Mouse (Mus musculus) left cerebral cortex, postnatal 14 days (tissue): ENCODE measurements at regions not wholly inside any gene's neighbourhood (a gene's known extent, or its start where the extent isn't known, plus 50 kb on each side); places are given as distances from the start of the nearest gene placed in this dataset.

ENCODE experiments used
- DNase-seq, 2 experiments: peaks; one replicate each; pipeline ENCODE4 v3.0.0; 2021 to 2022; ENCODE audit warnings: low spot score in 2 of 2, mixed read lengths in 1 of 2
- intact Hi-C: fragments of 180-260 bp; cut with DNase I; formaldehyde crosslinking; loops from one replicate; pipeline ENCODE4 v1.15.1; 2025

DNA sequence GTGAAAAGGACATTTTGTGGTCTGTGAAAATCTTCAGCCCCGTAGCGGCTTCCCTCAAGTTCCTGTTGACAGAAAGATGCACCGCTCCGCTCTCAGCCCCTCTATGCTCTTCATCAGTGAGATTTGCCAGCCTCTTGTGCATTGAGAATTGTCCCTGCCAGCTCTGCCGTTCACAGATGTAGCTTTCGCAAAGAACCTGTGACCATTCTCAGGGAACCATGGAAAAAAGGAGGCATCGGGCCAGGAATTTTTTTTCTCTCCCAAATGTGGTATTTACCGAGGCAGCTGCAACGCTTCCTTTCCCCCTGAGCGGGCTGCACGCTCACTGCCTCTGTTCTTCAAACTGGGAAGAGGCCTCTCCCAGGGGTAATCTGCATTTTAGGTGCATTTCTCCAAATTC, 184.4 kb downstream of the Pdgfra start:
- intact Hi-C loops: no loop called here
- DNase-seq: peak; percentile 32 to 46

DNA sequence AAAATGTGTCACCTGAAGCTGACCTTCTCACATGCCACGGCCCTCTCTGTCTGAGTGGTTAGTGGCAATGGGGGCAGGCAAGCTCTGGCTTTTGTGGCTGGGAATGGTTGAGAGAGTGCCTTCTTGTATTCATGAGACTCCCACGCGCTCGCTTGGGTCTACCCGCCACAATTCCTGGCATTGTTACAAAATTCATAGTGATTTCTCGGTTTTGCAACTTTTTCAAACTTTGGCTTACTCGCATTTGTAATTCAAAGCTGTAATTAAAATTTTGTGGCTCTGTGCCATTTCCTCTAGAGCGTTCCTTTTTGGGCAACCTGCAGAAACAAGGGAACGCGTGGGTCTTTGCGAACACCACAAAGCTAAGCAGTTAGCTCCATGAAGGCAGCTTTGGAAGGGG, 186.3 kb downstream of the Pdgfra start:
- intact Hi-C loops: no loop called here
- DNase-seq: peak; percentile 68 to 90

DNA sequence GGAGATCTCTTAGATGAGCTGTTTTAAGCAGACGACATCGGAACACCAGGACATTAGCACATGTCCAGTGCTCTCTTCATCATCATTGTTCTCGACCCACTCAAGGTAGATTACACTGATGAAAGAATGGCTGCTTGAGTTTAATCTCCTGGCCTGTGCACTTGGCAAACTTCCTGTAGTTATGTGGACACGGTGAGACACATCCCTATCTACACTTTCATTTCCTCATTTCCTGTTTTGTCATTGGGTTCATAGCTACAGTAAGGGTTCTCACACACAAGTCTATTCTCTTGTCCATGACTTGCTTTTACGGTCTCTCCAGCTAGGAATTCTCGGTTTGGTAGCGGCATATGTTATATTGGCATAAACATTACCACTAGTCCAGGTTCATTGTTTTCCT, 190.5 kb downstream of the Pdgfra start:
- no peak for DNase-seq
- intact Hi-C loops: no loop called here

DNA sequence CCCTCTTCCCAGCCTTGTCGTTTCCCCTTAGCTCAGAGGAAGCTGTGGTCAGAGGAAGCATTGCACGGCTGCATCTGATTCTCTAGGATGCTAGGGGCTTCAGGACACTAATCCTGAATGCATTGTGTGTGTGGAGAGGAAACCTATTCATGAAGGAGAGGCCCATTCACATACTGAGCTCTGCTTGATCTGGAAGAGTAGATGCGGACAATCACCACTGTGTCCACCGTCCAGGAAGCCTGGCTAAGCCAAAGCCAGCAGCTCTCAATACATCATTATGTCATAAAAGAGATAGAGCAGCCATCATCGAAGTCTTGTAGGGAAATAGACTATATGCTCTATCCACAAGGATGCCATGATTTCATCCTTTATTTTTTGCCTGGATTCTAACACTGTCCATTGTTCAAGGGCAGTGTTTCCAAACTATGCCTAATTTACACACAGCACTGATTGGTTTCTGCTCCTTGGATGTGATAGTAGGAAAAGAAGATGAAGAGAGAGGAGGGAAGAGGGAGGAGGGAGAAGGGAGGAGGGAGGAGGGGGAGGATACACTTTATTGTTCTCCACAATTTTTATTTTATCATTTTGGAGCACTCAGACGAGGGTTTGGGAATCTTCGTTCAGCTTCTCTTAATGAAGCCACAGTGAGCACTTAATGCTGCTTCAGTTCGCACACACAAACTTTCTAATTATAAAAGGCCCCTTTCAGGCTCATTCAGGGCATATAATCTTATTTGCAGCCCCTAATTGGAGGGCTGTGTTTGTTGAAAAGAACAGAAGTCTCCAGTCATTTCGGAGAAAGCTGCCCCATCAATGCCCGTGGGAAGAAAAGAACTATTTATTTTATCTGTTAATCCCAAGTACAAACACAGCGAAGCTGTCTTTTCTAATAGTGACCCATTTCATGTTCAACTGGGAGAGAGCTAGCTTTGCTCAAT, 195.0 kb downstream of the Pdgfra start:
- DNase-seq: peak; percentile 5 to 25
- intact Hi-C loops: loop anchor here (5.0 kb wide), 1 partner anchor 135 kb away; no protein-coding TSS in a partner anchor

DNA sequence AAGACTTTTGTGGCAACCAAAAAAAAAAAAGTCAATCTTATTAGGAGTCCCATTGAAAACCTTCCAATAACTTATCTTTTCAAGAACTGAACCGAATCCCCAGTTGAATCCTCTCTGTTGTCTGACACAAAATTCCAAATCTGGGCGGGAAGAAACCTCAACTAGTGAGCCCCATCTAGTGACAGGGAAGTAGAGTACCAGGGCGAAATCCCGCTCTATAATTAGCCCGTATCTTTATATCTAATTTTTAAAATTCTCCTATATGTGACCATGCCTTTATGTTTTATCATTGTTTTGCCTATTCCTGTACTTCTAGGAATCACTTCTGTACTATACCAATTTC, 195.7 kb downstream of the Pdgfra start:
- intact Hi-C loops: loop anchor here (5.0 kb wide), 1 partner anchor 135 kb away; no protein-coding TSS in a partner anchor
- peak in 1 of 2 experiments; percentile 12 for DNase-seq

DNA sequence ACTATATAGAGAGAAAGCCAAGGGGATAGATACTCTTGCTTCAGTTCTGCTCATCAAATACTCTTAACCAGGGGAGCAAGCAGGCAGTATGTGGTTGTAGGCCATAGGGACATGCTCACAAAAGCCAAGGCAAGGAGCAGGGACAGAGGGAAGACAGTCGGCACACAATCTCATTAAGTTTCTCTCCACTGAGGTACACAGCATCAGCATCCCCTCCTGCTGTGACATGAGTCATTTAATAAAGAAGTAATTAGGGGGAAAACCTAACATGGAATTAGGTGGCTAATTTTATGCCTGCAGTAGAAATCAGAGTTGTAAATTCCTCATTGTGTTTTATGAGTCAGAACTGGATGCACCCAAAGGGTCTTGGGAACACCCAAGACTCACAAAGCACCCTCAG, 203.2 kb downstream of the Pdgfra start:
- DNase-seq: no peak
- intact Hi-C loops: no loop called here

DNA sequence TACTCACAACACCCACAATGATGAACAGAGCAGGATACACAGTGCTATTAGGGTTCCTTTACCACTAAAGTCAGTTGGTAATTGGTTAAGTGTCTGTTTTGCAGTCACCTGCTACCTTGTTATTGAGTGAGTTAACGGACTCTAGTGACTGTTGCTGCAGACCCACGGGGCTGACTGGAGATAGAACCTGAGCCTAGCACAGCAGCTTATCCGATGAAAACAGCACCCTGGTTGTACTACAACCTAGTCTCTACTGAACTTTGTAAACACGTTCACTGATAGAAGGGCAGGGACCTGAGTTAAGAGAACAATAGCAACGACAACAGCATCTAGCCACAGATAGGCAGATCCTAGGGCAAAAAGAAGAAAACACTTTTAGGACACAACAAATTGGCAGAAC, 206.8 kb downstream of the Pdgfra start:
- no peak for DNase-seq
- intact Hi-C loops: no loop called here

DNA sequence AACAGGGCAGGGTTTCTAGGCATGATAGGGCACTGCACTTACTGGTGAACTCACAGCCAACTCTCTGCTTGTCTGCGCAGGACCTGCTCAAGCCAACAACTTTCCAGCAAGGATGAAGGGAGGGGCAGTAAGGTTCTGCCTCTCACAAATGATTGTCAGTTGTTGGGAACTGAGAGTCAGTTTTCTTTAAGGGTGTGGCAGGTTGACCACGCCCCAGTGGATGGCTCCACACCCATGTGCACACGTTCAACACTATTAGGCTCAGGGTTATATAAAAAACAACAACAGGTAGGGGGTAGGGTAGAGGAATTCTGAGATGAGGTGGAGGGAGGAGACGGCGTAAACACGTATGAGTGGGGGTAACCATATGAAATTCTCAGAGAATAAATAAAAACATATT, 210.9 kb upstream of the Kit start:
- intact Hi-C loops: no loop called here
- no peak for DNase-seq

DNA sequence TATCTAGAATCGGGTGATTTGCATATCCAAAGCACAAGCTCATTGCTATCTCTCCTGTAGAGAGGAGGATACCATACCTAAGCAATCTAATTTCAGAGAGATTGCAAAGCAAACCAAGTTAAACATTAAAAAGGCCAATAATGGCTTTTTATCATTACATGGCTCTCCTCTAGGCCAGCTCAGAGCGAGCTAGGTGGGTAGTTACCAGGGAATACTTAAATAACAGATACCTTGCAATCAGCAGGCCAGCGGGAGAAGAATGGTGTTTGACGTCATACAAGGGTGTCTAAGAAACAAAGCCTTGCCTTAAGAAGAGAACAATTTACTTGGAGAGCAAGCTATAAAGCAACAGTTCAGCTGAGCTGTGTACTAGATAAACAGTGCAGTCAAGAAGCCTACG, 207.4 kb upstream of the Kit start:
- DNase-seq: no peak
- intact Hi-C loops: no loop called here

DNA sequence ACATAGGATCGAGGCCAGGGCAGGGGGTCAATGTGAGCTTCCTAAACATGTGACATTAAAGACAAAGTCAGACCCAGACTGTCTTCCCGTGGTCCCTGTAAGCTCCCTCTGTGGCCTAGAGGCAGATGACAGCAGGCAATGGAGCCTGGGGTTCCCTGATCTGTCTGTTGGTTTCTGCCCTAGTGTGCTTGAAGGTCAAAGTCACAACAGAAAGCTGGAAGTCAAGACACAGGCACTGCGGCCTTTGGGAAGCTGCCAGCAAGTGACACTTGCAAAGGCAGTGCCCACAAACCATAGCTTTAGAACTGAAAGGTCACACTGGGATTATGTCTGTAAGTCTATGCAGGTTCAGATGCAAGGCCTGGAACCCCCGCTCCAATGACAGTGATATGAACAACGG, 206.0 kb upstream of the Kit start:
- intact Hi-C loops: no loop called here

DNA sequence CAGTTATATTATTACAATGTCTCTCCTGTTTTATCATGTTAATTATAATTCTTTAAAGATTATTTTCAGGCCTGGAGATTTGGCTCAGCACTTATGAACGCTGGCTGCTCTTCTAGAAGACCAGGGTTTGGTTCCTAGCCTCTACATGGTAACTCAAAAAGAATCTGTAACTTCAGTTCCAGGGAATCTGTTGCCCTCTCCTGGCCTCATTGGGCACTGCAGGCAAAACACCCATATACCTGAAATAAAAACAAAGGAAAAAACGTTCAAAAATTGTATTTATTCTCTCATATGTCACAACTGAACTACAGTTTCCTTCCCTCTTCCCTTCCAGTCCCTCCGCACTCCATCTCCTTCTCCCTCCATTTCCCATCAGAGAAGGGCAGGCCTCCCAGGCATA, 201.9 kb upstream of the Kit start:
- intact Hi-C loops: no loop called here
- DNase-seq: no peak

More for the DNA sequence above, 206.0 kb upstream of the Kit start:
- DNase-seq: no peak

DNA sequence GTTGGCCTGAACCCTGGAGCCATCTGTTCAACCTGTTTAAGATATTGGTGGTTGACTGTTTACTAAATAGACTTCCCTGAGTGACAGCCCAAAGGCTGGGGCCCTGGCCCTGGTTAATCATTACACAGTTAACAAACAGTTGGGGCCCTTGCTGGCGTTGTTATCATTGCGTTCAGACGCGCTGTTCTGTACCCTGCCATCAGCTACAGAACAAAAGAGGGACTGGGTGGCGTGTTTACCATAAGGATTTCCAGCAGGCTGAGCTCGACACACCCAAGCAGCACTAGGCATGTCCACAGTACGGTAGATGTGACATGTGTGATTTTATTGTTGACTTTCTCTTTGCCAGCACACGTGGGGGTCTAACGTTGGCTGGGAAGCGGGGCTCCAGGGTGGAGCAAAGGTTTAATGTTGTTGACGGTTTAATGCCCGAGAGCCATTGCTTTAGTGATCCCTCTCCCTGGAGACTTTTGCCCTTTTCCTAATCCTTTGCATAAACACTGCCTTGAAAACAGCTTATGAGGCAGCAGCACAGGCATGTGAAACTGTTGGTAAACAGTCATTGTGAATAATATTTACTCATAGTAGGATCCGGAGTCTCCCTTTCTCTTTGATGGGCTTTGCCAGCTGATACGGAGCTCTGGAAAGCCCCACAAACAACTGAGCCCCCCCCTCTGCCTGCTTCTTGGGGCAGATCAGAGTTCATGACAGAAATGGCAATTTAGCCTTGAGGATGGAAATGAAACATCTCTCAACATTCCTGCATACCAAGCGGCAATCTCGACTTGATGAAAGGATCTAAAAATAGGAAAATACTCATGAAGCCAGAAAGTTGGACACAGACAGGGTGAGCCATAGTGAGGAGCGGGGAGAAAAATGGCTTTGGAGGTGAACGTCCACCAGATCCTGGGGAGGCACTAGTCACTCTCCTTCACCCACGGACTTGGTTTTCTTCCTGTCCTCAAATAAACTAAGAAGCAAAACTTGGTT, 197.1 kb upstream of the Kit start:
- intact Hi-C loops: no loop called here

DNA sequence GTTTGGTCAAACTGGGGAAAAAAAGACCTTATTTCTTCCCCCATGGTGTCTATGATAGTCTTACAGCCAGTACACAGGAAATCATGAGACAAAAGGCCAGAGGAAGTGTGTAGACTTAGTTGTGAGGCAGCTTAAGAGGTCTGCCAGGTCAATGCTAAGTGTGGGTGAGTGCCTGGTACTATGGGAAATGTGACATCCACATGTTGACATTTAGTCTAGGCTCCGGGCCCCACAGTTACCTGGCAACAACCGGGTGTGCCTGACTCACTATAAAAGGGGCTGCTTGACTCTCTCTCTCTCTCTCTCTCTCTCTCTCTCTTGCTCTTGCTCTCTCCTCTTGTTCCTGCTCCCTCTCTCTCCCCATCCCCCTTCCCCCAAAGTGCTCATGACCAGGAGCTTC, 196.1 kb upstream of the Kit start:
- intact Hi-C loops: no loop called here
- no peak for DNase-seq

More for the DNA sequence above, 197.1 kb upstream of the Kit start:
- no peak for DNase-seq

DNA sequence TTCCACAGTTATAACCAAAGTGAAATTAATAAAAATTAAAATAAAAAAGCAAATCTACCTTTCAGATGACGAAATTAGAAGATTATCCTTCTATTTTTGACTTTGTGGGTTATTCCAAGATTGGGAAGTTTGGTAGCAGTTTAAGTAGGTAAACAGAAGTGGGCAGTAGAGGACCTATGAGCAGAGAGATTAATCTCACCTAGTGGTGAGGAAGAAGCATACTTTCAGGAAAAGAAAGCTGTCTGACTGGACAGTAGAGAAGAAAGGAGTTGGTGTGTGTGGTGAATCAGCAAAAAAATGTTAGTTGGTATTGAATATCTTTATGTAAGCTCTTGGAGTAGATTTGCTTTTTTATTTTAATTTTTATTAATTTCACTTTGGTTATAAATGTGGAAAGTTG, 194.4 kb upstream of the Kit start:
- intact Hi-C loops: no loop called here
- DNase-seq: no peak

DNA sequence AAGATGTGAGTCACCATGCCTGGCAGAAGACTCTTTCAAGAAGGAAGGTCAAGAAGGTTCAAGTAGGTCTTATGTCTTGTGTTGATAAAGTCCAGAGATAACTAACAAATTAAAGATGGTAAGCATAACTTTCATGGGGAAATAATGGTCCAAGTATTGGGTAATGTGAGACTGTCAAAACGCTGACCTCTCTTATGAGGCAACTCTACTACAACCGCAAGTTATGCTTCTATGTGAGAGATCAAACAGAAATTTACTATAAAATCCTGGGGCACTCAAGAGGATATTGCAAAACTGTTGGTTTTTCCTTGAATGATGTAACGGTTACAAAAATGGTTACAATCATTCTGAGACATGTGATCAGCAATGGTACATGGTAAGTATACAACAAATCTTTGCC, 192.6 kb upstream of the Kit start:
- DNase-seq: no peak
- intact Hi-C loops: no loop called here

DNA sequence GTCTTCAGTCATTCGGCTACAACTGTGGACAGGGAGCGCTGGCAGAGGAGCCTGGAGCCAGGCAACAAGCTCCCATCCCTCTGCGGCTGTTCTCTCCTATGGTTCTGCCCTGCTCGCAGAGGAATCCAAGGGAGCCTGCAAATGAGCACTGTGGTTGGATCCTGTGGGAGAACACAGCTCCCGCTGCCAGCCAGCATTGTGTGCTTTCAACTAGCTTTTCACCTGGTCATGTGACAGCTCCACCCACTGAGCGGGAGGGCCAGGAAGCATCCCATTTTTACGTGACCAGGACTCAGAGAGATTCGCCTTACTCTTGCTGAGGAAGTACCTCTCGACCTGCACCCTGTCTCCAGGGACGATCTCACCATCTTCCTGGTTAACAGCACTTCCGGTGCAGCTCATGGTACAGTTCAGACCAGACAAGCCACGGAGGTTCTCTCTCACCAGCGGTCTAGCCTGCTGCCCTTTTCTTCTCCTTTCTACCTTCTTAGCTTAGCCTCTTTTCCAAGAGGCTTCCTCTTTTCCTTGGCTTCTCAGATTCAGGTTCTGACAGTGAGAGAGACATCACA, 186.7 kb upstream of the Kit start:
- intact Hi-C loops: no loop called here
- peak; percentile 9 to 12 for DNase-seq

DNA sequence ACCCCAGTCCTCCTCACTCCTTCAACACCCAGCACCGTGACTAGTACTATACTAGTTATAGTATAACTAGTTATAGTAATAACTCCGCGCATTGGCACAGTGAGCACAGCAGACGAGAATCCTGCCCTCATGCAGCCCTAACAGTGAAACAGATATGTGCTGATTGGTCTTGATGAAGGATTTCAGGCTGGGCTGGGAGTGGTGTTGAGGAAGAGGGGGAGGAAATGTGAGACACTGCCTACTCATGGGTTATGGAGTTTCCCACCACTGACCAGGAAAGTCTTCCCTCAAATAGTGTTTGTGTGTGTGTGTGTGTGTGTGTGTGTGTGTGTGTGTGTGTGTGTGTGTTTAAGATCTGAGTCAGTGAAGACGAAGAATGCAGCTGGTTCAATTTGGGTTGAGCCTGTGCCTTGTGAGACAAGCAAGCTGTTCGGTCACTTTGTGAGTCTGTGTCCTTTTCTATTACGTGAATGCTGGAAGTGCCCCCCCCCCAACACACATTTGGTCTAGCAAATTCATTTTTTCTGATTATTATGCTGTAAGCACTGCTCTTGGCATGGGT, 185.9 kb upstream of the Kit start:
- intact Hi-C loops: no loop called here

DNA sequence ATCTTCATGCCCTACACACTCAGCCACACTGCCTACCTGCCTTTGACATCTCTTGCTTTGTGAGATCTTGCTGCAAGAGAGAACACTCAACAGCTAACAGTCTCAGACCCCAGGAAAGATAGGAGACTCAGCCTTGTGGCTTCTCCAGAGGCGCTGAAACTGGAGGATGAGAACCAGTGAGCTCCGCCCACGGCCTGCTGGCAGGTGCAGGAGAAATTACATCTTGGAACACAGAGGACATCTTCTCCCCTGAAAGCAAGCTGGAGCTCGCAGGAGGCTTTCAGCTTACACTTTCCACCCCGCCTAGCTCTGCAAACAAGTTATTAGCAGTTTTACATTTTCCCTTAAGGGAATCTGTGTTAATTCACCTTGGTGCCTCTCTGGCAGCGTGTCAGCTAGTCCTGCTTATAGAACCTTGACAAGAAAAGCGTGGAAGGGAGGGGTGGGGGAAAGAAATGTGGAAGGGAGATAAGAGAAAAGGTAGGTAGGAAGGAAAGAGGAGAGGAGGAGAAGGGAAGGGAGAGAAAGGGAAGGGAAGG, 185.2 kb upstream of the Kit start:
- DNase-seq: peak; percentile 20 to 51
- intact Hi-C loops: no loop called here

More for the DNA sequence above, 185.9 kb upstream of the Kit start:
- DNase-seq: no peak

DNA sequence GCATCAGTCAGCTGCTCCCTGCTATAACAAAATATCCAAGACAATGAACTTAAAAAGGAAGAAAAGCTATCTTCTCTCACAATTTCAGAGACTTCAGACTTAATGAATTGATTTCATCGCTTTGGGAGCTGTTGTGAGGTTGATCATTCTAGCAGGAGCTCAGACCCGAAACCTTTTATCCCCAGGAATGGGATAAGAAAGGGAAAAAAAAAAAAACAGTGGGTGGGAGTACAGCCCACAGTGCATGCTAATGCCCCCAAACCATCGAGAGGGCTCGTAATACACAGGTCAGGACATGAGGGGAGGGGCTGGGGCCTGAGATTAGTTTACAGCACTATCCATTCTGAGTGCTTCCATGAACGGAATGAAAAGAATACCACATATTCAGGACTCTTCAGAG, 175.9 kb upstream of the Kit start:
- no peak for DNase-seq
- intact Hi-C loops: no loop called here
